Mouse (Mus musculus) cerebellum, adult 9-10 months (tissue): ENCODE results near the gene Klhdc3.
A peak's percentile ranks its signal among the peaks of the same experiment; 100 is the strongest.

ENCODE experiments used
- DNase-seq: peaks from one replicate; pipeline ENCODE4 v3.0.0; 2022

Klhdc3 gene

DNA sequence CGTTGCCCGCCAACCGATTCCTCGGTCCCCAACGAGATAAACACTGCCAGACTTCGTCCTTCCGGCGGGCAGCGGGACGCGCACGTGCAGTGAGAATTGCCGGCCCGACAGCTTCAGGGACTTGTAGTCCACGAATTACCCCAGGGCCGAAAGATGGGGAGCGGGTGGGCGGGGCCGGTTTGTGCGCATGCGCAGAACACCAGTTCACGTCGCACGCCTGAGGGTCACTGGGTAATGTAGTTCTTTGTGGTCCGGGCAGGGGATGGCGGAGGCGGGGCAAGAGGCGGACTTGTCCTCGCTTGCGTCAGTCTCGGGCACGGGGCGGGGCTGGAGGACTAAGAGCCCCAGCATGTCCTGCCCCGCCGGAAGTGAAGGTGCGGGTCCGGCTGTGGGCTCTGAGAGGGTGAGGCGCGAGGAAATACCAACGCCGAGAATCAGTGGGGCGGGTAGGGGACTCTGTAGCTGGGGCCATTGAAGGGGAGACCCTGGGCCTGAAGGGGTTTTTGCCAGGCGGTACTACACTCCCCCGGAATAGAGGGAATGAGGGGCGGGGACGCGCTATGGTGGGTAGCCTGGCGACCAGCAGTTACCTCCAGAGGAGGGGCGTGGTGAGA is at the start of gene Klhdc3:
Gene Klhdc3 (minus strand): TSS at position 155 of the 614 bp plus-strand sequence.
- peak; percentile 96 for DNase-seq

DNA sequence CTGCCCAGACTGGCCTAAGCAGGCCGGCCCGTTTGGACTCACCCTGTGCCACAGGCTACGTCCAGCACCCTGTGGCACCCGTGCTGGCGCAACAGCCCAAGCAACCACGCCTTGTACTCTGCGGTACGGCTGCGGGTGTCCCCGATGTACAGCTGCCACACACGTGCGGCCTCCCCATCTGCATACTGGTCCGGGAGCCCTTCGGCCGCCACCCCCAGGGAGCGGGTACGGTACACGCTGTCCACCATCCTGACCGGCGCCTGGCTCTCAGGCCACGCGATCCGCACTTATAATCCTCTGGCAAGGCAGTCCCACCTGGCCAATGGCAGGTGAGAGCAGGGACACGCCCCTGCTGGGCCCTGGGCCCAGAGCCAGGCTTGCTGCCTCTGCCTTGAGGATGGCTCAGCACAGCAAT is 48.2 kb upstream of the Klhdc3 start, which contains the start of gene Gnmt:
Gene Gnmt (minus strand): TSS at position 265 of the 415 bp plus-strand sequence.
- peak; percentile 92 for DNase-seq

DNA sequence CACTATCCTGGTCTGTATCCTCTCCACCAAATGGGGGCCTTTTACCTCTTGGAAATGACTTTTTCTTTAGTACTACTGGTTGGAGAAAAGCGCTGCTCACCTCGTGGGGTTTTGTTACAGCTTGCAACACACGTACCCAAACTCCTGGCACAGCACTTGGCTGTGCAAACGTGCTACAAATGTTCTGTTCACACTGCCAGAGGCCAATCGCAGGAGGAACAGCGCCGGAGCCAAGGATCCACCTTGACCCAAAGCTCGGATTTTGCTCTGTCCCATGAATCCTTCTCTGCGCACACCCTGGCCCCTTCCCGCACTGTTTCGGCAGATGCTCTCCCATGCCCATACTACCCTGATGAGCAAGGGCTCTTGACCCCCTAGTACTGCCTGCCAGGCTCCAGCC is 47.8 kb upstream of the Klhdc3 start:
- peak; percentile 37 for DNase-seq

DNA sequence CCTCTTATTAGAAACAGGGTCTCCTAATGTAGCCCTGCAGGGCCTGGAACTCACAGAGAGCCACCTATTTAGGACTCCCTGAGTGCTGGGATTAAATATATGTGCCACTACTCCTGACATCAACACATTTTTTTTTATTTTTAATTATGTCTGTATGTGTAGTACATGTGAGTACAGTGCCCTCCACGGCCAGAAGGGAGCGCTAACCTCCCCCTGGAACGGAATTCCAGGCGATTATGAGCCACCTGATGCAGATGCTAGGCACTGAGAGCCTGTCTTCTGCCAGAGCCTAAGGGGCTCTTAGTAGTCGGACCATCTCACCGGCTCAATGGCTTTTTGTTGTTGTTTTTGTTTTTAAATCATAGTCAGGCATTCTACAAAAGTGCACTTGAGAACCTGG is 47.3 kb upstream of the Klhdc3 start:
- DNase-seq, result peak; percentile 63

DNA sequence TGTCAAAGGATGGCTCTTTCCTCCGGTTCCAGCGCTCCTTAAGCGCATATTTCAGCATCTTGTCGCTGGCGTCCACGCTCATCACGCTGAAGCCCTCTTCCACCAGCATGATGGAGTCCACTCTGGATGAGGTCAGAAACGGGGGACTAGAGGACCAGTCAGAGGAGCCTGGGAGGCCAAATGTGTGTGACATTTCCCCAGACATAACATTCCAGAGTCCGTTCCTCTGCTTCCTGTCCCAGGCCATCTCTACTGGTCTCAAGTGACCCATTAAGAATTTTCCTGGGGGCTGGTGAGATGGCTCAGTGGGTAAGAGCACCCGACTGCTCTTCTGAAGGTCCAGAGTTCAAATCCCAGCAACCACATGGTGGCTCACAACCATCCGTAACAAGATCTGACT is 46.6 kb upstream of the Klhdc3 start:
- DNase-seq, result peak; percentile 41

DNA sequence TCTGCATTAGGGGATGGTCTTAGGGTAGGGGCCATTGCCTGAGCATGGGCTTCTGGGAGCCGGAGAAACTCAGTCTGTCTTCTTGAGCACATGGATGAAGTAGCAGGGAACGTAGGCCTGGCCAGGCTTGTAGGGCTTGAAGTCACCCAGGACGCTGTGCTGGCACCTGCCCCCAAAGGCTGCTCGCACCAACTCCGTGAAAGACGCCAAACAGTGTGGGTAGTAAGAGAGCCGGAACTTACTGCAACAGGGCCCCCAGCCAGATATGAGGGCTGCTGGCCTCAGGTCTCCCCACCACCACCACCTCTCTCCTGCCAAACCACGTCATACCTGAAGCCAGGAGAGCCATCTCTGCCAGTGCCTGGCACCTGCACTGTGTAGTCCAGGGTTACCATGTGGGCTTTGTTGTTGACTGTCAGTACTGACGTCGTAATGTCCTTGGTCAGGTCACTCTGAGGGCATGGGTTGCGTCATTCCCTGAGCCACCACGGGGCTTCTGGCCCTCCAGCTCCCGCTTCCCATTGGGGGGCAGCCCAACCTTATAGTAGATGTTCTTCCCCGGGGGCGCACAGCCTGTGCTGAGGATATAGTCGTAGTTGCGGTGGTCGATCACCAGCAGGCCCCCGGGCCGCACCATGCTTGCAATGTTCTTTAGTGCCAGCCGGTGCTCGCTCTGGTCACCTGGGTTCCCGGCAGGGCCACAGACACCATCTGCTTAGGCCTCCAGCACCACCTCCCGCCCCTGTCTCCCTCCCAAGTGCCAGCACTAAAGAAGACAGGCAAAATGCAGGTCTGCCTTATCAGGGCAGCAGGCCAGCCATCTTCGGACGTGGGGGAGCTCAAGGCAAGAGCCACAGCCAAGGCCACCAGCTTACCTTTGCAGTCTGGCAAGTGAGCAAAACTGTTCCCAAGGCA is 45.3 kb upstream of the Klhdc3 start:
- DNase-seq, result peak; percentile 87

DNA sequence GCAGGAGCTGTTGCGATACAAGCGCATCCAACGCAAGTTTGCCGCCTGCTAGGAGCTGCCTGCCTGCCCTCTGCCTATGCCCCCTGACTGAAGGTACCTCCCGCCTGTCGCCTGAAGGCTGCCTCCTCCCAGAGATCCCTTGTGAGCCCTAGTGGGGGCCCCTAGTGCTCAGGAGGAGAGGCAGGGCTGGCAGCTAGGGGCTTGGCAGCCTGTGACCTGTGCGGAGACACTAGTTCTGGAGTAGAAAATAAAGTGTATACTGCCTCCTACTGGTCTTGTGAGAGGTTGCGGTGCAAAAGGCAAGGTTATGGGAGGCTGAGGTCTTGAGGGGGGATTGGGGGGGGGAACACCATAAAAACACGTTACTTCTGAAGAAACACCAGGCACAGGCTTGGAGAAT is 44.6 kb upstream of the Klhdc3 start:
- DNase-seq, result peak; percentile 72

DNA sequence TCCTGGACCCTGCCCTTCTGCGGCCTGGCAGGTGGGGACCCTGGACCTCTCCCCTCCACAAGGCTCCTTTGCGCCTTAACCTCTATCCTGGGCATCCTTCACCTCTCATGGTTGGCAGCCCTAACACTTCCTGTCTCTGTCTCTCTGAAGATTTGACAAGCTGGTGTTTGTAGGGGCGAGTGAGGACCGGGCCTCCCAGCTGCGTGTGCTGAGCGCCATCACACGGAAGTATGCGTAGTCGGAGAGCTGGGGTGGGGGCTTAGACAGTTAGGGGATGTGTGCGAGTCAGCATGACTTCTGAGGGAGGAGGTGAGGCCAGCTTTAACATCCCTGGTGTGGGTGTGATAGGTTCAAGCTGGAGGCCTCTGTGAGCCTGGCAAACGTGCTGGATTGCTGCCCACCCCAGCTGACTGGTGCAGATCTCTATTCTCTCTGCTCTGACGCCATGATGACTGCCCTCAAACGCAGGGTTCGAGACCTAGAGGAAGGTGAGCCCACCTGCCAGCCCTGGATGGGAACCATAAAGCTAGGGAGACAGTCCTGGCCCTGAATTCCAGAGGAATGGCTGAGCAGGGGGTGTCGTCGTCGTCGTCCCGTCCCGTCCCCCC is 43.9 kb upstream of the Klhdc3 start:
- peak; percentile 45 for DNase-seq

DNA sequence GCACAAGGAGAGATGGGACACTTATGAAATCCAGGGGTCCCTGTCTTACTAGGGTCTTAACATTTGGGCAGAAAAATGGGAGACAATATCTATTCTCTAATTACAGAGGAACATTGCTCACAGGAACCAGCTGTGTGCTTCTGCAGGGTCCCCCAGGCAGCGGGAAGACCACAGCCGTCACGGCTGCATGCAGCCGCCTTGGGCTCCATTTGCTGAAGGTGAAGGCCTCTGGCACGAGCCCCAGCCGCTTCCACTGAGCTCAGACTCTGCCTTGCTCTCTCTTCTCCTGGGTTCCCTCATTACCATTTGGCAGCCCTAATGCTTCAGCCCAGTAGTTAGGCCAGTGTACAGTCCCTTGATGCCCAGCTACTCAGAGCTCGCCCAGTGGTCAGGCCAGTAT is 40.4 kb upstream of the Klhdc3 start:
- DNase-seq, result no peak

DNA sequence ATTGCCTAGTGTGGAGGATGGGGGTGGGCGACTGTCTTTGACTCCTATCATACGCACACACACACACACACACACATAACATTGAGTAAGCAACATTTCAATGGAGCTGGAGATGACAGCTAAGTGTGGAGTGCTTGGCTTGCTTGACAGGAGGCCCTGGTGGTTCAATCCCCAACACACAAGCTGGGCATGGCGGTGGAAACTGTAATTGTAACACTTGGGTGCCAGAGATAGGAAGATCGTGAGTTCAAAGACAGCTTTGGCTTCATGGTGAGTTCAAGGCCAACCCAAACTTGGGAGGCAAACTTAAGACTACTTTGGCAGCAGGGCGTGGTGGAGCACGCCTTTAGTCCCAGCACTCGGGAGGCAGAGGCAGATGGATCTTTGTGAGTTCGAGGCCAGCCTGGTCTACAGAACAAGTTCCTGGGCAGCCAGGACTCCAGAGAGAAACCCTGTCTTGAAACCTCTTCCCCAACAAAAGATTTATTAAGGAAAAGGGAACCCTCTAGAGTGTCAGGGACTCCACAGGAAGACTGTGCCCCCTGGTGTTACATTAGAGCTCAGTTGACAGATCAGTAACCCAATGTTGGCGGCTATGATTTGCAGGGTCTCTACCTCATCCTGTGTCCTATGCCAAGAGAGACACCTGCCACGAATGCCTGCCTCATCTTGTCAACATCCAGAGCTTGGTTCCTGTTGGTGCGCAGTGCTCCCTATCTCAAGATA is 34.2 kb upstream of the Klhdc3 start:
- DNase-seq, result peak; percentile 46

DNA sequence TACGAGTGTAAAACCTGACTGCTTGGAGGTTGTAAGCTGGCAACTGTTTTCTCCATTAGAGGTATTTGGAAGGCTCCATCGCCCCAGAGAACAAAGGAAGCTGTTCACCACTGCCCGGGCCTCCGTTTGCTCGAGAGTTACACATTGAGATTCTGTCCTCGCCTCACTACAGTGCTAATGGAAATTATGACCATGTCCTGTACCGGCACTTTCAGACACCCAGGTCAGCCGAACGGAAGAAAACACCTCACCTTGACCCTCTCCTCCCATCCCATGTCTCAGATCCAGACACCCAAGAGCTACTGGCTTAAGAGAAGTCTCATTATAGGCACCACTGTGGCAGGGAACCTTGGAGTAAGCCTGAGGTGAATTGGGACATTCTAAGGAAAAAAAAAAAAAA is 33.1 kb upstream of the Klhdc3 start:
- DNase-seq, result no peak

DNA sequence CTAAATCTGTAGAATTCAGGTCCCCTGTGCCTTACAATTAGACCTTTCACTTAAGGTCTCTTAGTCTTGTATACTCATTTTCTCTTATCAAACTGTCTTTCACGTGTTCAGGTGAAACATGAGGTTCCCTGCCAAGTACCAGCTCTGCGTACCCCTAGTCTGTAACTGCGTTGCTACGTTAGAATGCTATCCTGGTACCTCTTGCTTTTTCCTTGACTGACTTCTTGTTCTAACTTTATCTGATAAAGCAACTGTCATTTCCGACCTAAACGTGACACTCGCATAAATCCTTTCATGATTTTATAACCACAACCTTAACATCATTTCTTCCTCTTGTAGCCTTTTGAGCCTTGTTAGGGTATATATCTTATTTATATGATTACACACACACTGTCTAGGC is 31.7 kb upstream of the Klhdc3 start:
- DNase-seq, result no peak

DNA sequence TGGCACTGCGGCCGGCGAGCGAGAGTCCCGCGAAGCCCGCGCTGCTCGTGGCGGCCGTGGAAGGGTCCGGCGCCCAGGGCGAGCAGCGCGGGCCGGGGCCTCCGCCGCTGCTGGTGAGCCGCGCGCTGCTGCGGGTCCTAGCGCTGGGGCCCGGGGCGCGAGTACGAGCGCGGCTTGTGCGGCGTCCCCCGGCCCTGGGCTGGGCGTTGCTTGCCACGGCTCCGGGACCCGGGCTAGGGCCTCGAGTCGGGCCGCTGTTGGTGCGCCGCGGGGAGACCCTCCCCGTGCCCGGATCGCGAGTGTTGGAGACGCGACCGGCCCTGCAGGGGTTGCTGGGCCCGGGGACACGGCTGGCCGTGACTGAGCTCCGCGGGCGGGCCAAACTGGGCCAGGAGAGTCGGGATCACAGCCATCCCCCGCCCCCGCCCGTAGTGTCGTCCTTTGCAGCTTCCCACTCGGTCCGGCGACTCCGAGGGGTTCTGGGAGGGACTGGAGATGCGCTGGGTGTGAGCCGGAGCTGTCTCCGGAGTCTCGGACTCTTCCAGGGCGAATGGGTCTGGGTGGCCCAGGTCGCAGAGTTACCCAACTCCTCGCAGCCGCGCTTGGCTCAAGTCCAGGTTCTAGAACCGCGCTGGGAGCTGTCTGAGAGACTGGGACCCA is 31.0 kb upstream of the Klhdc3 start:
- DNase-seq, result no peak

DNA sequence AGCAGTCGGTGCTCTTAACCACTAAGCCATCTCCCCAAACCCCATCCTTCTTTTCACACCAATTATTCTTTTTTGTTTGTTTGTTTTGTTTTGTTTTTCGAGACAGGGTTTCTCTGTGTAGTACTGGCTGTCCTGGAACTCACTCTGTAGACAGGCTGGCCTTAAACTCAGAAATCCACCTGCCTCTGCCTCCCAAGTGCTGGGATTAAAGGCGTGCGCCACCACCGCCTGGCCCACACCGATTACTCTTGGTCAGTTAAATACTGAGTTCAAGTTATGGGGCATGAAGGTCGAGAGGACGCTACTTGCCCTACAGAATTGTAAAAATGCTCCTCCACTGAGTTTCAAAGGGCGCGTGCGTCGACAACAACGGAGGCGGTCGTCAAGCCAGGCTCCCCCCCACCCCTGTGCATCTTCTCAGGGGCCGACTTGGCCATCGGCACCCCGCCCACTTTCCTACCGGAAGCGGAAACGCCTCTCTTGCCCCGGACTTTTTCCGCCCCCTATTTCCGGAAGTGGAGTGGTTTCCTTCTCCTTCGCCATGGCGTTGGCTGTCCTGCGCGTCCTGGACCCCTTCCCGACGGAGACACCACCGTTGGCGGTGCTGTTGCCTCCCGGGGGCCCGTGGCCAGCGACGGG is 30.4 kb upstream of the Klhdc3 start, which contains the start of gene Pex6:
Gene Pex6 (plus strand): TSS at position 505 of the 639 bp plus-strand sequence.
- DNase-seq, result peak; percentile 92

DNA sequence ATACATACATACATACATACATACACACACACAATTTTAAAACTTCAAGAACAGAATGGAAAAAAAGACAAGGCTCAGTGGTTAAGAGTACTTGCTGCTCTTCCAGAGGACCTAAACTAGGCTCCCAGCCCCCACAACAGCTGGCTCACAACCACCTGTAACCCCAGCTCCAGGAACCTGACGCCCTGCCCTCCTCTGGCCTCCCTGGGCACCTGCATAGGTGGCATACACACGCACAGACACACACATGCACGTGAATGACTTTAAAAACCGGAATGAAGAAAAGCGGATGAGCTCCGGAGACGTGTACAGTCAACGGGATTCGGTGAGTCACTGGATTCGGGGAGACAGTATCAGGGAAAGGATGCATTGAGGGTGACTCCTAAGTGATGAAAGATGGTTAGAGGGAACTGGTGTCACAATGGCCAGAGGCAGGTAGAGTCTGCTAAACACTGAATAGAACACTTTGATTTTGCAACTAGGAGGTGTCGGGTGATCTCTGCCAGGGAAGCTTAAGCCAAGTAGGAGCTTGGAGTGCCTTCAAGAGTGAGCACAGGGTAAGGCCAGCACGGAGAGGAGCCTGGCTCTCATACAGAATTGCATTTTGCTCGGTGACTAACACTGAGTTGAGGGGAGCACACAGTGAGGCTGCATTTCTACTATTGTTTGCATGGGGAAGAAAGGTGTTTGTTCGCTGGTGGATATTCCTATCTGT is 25.8 kb upstream of the Klhdc3 start:
- DNase-seq, result no peak

DNA sequence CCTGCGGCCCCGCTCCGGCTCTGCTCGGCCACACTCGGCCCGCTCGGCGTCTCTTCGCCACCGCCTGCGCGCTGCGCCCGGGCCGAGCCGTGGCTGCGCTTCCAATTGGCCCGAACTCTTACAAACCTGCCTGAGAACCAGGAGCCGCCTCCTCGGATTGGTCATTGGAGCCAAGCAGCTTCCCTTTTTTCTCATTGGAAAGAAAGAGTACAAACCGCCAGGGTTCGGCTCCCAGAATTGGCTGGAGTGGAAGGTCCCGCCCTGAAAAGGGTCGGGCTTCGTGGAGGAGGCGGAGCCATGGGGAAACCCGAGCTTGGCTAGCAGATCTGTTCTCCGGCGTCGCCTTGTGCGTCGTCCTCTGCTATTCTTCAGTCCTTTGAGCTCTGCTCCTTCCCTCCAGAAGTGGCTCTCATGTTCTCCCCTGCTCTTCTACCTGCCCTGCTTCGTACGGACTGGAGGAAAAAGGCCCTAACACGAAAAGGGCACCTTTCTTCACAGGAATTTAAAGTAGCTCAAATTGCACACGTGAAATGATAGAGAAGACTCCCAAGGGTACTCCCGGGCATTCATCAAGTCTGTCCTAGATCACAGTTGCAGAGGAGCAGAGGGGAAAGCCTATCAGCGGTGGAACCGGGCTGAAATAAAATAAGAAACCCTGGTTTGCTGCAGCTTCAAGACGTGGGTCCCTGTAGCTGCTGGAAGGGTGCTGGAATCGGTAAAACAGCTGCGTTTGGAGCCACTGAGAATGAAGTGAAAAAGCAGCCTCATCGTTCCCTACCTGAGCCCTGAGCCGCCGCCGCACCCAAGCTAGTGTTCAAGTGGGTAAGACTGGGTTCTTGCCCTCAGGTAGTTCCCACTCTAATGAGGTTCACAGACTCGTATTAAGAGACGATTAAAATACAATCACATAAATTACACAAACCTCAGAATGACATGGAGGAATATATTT is 24.4 kb upstream of the Klhdc3 start, which contains the start of gene Ppp2r5d:
Gene Ppp2r5d (minus strand): TSS at position 225 of the 949 bp plus-strand sequence.
- DNase-seq, result peak; percentile 99

DNA sequence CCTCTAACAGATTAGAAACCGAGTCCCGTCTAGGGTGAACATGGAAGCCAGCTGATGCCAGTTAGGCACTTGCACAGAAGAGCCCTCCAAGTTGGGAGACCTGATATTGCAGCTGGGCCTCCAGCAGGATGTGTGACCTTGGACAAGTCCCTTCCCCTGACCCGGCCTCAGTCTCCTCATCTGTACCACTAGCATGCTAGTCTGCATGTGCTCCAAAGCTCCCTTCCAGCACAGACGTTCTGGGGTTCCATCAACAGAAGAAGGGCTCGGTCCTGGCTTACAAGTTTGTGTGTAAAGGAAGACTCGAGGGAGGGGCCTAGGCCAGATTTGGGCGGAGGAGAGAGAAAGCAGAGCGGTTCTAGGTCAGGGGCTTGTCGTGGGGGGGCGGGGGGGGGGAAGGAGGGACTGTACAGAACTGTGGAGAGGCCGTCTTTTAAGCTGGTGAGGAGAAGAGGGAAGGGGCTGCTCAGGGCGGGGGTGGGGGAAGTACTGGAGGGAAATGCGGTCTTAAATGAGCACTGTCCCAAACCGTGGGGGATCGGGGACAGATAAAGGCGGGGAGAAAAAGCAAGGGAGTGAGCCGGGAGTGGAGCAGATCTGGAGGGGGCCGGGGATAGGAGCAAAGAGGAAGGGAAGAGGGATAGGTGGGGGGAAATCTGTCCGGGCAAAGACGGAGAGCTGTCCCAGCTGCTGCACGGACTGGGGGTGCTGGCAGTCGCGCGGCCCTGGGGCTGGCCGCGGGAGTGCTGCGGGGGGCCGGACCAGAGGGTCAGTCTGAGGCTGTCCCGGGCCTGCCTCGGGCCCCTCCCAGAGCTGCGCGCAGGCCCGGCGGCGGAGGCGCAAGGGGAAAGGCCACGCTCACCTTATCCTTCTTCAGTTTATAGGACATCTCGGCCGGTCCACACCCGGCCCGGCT is 23.5 kb upstream of the Klhdc3 start:
- no peak for DNase-seq

DNA sequence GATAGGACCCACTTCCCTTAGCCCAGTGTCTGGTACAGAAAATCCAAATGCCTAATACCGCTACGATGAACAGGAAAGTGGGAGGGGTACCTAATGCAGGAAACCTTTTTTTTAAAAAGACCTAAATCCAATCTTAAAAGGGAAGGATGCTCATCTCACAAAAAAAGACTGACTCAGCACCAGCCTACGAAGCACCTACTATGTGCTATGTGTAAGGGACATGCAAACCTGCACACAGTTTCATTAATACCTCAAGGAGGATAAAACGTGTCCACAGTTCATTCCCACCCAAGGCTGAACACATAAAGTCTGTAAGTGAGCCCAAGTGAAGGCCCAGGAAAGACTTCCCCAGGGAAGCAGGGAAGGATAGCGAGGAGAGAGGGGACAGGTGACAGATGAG is 21.8 kb upstream of the Klhdc3 start:
- no peak for DNase-seq

DNA sequence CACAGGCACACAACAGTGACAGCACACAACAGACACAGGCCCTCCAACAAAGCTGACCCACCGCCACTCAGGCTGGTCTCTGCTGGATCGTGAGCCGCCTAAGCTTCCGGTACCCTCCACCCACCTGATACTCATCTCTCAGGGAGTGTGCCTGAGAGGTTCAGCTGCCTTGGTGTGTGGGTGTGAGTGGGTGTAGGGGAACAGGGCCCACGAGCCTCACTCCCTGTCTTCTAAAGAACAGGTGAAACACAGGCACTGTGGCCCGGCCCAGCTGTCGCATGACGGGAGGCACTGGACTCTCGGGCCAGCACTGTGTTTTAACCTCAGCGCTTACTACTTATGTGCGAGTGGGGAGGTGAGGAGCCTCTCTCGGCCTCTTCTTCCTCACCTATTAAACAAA is 21.4 kb upstream of the Klhdc3 start:
- DNase-seq, result no peak
